Mouse (Mus musculus): Measurements from ENCODE around the gene Myo15.
"Not testable (repeated sequence)": the region's sequence is repeated elsewhere in the genome, so short reads cannot be mapped to it uniquely, and the experiment has no call there.

Gene Myo15

GRCm38 (mm10) chr11:60545433-60545832 is 76.3 kb downstream of the Myo15 start:
- in situ Hi-C loops (cut with MseI, MboI): loop anchor here in 1 of 2 experiments (10.0 kb wide), 1 partner anchor 169 kb away; no protein-coding TSS in a partner anchor

GRCm38 (mm10) chr11:60548112-60548511 is 79.0 kb downstream of the Myo15 start:
- in situ Hi-C loops (cut with MseI, MboI): loop anchor here in 1 of 2 experiments (10.0 kb wide), 1 partner anchor 167 kb away; no protein-coding TSS in a partner anchor

GRCm38 (mm10) chr11:60553091-60553490 is 84.0 kb downstream of the Myo15 start:
- in situ Hi-C loops (cut with MseI, MboI): loop anchor here in 1 of 2 experiments (10.0 kb wide), 1 partner anchor 142 kb away; the partner anchor contains the start of gene Llgl1

GRCm38 (mm10) chr11:60557675-60558074 is 88.5 kb downstream of the Myo15 start:
- in situ Hi-C loops (cut with MseI, MboI): loop anchor here in 1 of 2 experiments (10.0 kb wide), 1 partner anchor 137 kb away; the partner anchor contains the start of gene Llgl1

- in situ Hi-C loops (cut with MseI, MboI): loop anchor here in 1 of 2 experiments (10.0 kb wide), 1 partner anchor 135 kb away; the partner anchor contains the start of gene Llgl1
These were observed 90.2 kb downstream of the Myo15 start for GRCm38 (mm10) chr11:60559342-60559741.

- in situ Hi-C loops (cut with MseI, MboI): not testable (repeated sequence)
These were observed 104.9 kb downstream of the Myo15 start for GRCm38 (mm10) chr11:60574006-60574405.

Data from mouse trophoblast stem cell (cell line).